Mouse (Mus musculus) limb, embryonic 12.5 days (tissue): ENCODE data around the gene Tbk1. TPM values are rescaled to one million over a fixed set of nuclear protein-coding genes. Genes with fewer than 3 reads are reported as not detected.

Experiments used
- ATAC-seq: fragments of 200-750 bp; cut with Nextera tagmentation; 2 replicates; pipeline ENCODE4 v1.8.0; 2017; ENCODE audit warnings: low read depth, moderate TSS enrichment; ENCODE audit not compliant: insufficient number of reproducible peaks, insufficient read depth, low FRiP score, low TSS enrichment
- H3K27ac ChIP-seq: fragments of 300-500 bp; sonication (generic); 2 replicates; pipeline ENCODE4 v1.5.1; 2016; ENCODE audit warnings: mild to moderate bottlenecking, moderate library complexity
- H3K27me3 ChIP-seq: fragments of 300-500 bp; sonication (generic); 2 replicates; pipeline ENCODE4 v1.6.1; 2016; ENCODE audit warnings: mild to moderate bottlenecking, moderate library complexity
- H3K36me3 ChIP-seq: fragments of 300-500 bp; sonication (generic); 2 replicates; pipeline ENCODE4 v1.6.1; 2016; ENCODE audit warnings: mild to moderate bottlenecking, moderate library complexity
- H3K4me1 ChIP-seq: fragments of 300-500 bp; sonication (generic); replicated peaks from 2 replicates; pipeline ENCODE4 v1.6.1; 2016
- H3K4me2 ChIP-seq: fragments of 300-500 bp; sonication (generic); 2 replicates; pipeline ENCODE4 v1.6.1; 2016; ENCODE audit warnings: mild to moderate bottlenecking, moderate library complexity
- H3K4me3 ChIP-seq: fragments of 300-500 bp; sonication (generic); replicated peaks from 2 replicates; pipeline ENCODE4 v1.5.1; 2016; ENCODE audit warnings: mild to moderate bottlenecking
- H3K9ac ChIP-seq: fragments of 300-500 bp; sonication (generic); replicated peaks from 2 replicates; pipeline ENCODE4 v1.6.1; 2016; ENCODE audit warnings: mild to moderate bottlenecking, moderate library complexity
- H3K9me3 ChIP-seq: fragments of 300-500 bp; sonication (generic); 2 replicates; pipeline ENCODE4 v1.6.1; 2016; ENCODE audit warnings: mild to moderate bottlenecking, moderate library complexity
- WGBS: fragments of 180-500 bp; shearing (Covaris S2); methylation state at CpG from one replicate; pipeline ENCODE4 v1.1.7; 2016; 5-methylcytosine and 5-hydroxymethylcytosine counted together
- polyA plus RNA-seq: library from polyadenylated mRNA; unstranded; fragments of >200 nt; fragmentation: Nextera tagmentation; extraction: Ambion mirVana; gene quantifications from 2 replicates; pipeline ENCODE4 v1.2.1, GENCODE M21; 2016

The Tbk1 gene
- polyA plus RNA-seq, 1 experiment from 2014 or later, result 33.7 TPM

- 0 out of 2 replicates have a peak overlapping the region, but pooled peaks have one; percentile 31 for H3K27ac ChIP-seq
- H3K4me3 ChIP-seq, result no peak overlapping the region
- peak; percentile 33; the same call in 1 of the 2 replicates for ATAC-seq
- 18% methylated on average over 24 of the region's 24 CpGs for WGBS
- no peaks in the 10 kb centered on the region for H3K9me3 ChIP-seq
- H3K36me3 ChIP-seq, result no peaks in the 10 kb centered on the region
- H3K9ac ChIP-seq, result no peak overlapping the region
- peak overlapping the region; percentile 26 for H3K4me2 ChIP-seq
- peaks cover 32% of the 10 kb centered on the region for H3K4me1 ChIP-seq
- no peaks in the 10 kb centered on the region for H3K27me3 ChIP-seq
These were observed 76.6 kb downstream of the Tbk1 start for GRCm38 (mm10) chr10:121509751-121510643.

- Histone ChIP-seq H3K9ac (no peak overlapping the region), H3K4me3 (no peak overlapping the region), H3K4me1 (peaks cover 36% of the 10 kb centered on the region), H3K9me3 (no peaks in the 10 kb centered on the region), H3K36me3 (no peaks in the 10 kb centered on the region), H3K27ac (no peak overlapping the region), H3K27me3 (no peaks in the 10 kb centered on the region), H3K4me2 (no peak overlapping the region)
- 90% methylated on average over 16 of the region's 16 CpGs for WGBS
- ATAC-seq, result no peak
These were observed 78.6 kb downstream of the Tbk1 start for GRCm38 (mm10) chr10:121507755-121508544.

DNA sequence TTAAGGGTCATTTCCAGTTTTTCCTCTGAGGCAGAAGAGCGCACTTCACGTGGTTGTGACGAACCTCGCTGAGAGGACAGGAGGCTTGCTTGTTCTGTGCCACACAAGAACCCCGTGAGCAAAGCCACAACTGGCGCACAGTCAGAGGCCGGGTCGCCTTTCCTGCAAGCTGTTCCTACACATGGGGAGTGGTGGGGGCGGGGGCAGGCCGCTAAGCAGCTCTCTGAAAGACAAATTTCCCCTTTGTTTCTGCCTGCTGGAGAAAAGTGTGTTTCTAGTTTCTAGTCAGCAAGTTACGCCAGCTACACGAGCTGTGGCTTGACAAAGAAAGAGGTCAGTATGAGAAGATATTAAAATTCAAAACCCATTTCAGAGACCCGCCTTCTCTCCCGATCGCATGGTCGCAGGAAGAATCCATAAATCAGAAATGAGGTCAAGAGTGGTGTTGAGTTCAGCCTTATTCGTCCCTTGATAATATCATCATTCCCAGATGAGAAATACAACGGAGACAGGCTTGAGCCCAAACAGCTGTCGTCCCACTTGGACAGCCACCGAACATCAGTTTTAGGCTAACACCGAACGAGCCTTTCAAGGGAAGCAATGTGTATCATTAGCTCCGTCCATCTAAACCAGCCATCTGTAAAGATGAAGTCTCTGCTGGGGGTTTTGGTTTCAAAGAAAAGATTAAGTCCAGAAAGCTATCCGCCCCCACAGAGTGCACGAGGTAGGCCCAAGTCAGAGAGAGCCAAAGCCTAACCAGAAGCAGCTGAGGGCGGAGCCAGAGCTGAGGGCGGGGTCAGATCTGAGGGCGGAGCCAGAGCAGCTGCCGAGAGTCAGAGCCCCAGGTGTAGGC is 79.6 kb downstream of the Tbk1 start:
- Histone ChIP-seq H3K4me1 (peaks cover 36% of the 10 kb centered on the region), H3K4me2 (peak overlapping the region; percentile 17), H3K27ac (peak overlapping the region; percentile 86), H3K9ac (no peak overlapping the region; the same call in 1 of the 2 replicates), H3K9me3 (no peaks in the 10 kb centered on the region), H3K36me3 (no peaks in the 10 kb centered on the region), H3K4me3 (no peak overlapping the region), H3K27me3 (no peaks in the 10 kb centered on the region)
- 34% methylated on average over 29 of the region's 29 CpGs for WGBS
- peak; percentile 53; the same call in 1 of the 2 replicates for ATAC-seq

DNA sequence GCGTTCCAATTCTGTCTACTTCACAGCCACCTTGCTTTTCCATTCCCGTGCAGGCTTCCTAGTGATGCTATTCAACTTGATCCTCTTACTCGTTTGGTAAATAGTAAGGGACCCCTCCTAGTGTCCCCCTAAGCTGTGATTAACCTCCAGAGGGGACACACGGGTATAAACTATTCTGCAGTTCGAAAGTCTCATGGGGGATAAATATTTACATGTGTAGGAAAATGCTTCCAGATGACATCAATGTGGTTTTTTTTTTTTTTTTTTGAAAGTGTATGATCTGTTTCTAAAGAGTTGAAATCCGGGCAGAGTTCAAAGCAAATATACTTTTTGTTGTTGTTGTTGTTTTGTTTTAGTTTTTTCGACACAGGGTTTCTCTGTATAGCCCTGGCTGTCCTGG is 80.7 kb downstream of the Tbk1 start:
- WGBS, result 46% methylated on average over 7 of the region's 7 CpGs
- peaks cover 36% of the 10 kb centered on the region for H3K4me1 ChIP-seq

GRCm38 (mm10) chr10:121504973-121505911 is 81.3 kb downstream of the Tbk1 start:
- peak overlapping the region; percentile 36 for H3K4me3 ChIP-seq
- WGBS, result 27% methylated on average over 35 of the region's 35 CpGs
- H3K27me3 ChIP-seq, result no peaks in the 10 kb centered on the region
- no peaks in the 10 kb centered on the region for H3K36me3 ChIP-seq
- H3K9me3 ChIP-seq, result no peaks in the 10 kb centered on the region
- peak overlapping the region; percentile 80 for H3K27ac ChIP-seq
- H3K4me2 ChIP-seq, result peak overlapping the region; percentile 66
- peaks cover 31% of the 10 kb centered on the region for H3K4me1 ChIP-seq
- no peak for ATAC-seq
- peak overlapping the region; percentile 40; the same call in 1 of the 2 replicates for H3K9ac ChIP-seq

More for the DNA sequence above, 80.7 kb downstream of the Tbk1 start:
- Histone ChIP-seq H3K4me2 (peak overlapping the region; percentile 66), H3K36me3 (no peaks in the 10 kb centered on the region), H3K27me3 (no peaks in the 10 kb centered on the region), H3K9ac (peak overlapping the region; percentile 40; the same call in 1 of the 2 replicates), H3K4me3 (no peak overlapping the region), H3K9me3 (no peaks in the 10 kb centered on the region), H3K27ac (peak overlapping the region; percentile 86)
- no peak for ATAC-seq

GRCm38 (mm10) chr10:121501160-121501559 is 85.4 kb downstream of the Tbk1 start:
- H3K27me3 ChIP-seq, result no peaks in the 10 kb centered on the region
- ATAC-seq, result no peak
- H3K4me2 ChIP-seq, result no peak overlapping the region
- H3K27ac ChIP-seq, result no peak overlapping the region
- no peak overlapping the region for H3K9ac ChIP-seq
- no peaks in the 10 kb centered on the region for H3K36me3 ChIP-seq
- H3K4me1 ChIP-seq, result peaks cover 29% of the 10 kb centered on the region
- no peak overlapping the region for H3K4me3 ChIP-seq
- 66% methylated on average over 5 of the region's 5 CpGs for WGBS
- no peaks in the 10 kb centered on the region for H3K9me3 ChIP-seq

DNA sequence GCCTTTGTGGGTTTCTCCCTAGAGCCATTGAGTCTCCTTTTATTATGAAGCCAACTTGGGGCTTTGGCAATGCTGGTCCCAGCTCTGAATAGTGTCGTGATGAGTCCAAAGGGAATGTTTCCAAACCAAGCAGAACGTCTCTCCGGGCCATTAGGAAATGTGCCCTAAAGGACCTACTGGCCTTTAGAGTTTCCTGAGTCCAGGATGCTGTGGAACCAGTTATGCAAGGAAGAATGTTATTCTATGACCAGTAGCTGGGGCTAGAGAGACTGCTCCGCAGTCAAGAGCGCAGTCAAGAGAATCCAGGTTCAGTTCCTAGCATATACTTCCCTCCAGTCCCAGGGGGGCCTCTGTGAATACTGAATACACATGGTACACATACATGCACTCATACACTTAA is 86.6 kb downstream of the Tbk1 start:
- no peak overlapping the region for H3K4me3 ChIP-seq
- ATAC-seq, result no peak
- H3K9me3 ChIP-seq, result no peaks in the 10 kb centered on the region
- H3K9ac ChIP-seq, result no peak overlapping the region
- H3K27me3 ChIP-seq, result no peaks in the 10 kb centered on the region
- no peaks in the 10 kb centered on the region for H3K36me3 ChIP-seq
- 79% methylated on average over 5 of the region's 5 CpGs for whole genome bisulfite sequencing
- no peak overlapping the region for H3K27ac ChIP-seq
- H3K4me1 ChIP-seq, result peaks cover 19% of the 10 kb centered on the region
- H3K4me2 ChIP-seq, result no peak overlapping the region

- no peak for ATAC-seq
- peaks cover 15% of the 10 kb centered on the region for H3K4me1 ChIP-seq
- no peaks in the 10 kb centered on the region for H3K36me3 ChIP-seq
- H3K9ac ChIP-seq, result no peak overlapping the region
- H3K27ac ChIP-seq, result no peak overlapping the region
- H3K27me3 ChIP-seq, result no peaks in the 10 kb centered on the region
- H3K9me3 ChIP-seq, result no peaks in the 10 kb centered on the region
- WGBS, result 63% methylated on average over 2 of the region's 2 CpGs
- no peak overlapping the region for H3K4me2 ChIP-seq
- no peak overlapping the region for H3K4me3 ChIP-seq
These were observed 87.5 kb downstream of the Tbk1 start for GRCm38 (mm10) chr10:121499063-121499462.

DNA sequence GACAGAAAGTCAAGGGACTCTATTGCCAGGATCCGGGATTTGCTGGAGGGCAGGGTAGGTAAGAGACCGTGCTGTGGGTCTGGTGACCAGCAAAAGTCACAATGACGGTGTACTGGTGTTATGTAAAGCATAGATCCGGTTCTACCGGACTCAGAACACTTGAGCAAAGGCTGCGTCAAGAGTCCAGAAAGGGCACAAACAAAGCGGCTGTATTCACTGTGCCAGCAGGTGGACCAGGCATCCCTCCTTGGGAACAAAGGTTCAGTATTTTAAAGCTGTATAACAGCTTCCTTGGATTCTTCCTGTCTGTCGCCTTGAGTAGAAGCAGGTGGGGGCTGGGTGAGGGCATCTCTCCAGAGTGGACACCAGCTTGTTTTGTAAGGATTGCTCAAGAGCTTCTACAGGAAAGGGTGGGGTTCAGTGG is 88.1 kb downstream of the Tbk1 start:
- Histone ChIP-seq H3K4me3 (no peak overlapping the region), H3K4me1 (peaks cover 15% of the 10 kb centered on the region), H3K4me2 (0 out of 2 replicates have a peak overlapping the region, but pooled peaks have one; percentile 13), H3K9me3 (no peaks in the 10 kb centered on the region), H3K27ac (peak overlapping the region; percentile 71), H3K9ac (no peak overlapping the region), H3K36me3 (no peaks in the 10 kb centered on the region), H3K27me3 (no peaks in the 10 kb centered on the region)
- WGBS, result 58% methylated on average over 8 of the region's 8 CpGs
- ATAC-seq, result no peak

DNA sequence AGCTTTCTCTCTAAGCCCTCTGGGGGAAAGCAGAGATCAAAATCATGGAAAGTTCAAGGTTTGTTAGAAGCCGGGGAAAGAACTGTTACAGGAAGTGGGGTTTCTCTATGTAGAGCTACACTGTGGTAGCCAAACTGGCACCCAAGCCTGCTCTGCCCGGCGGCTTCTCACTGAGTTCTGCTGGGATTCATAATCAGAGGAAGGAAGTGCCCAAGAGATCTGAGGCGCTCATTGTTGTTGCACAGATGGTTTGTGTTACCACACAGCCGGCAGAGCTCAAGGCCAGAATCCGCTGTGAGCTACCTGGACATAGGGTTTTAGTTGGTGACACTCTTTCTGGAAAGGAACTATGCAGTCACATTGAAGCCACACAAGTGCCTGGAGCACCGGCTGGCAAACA is 88.6 kb downstream of the Tbk1 start:
- Histone ChIP-seq H3K9ac (no peak overlapping the region), H3K9me3 (no peaks in the 10 kb centered on the region), H3K36me3 (no peaks in the 10 kb centered on the region), H3K27me3 (no peaks in the 10 kb centered on the region), H3K4me3 (no peak overlapping the region), H3K27ac (peak overlapping the region; percentile 71), H3K4me2 (0 out of 2 replicates have a peak overlapping the region, but pooled peaks have one; percentile 13), H3K4me1 (peaks cover 15% of the 10 kb centered on the region)
- no peak for ATAC-seq
- WGBS, result 23% methylated on average over 7 of the region's 7 CpGs
